Mouse (Mus musculus): ENCODE results near the gene Cap1.

Cap1 gene

GRCm38 (mm10) chr4:122885768-122886578, at the start of gene Cap1:
Gene Cap1, minus strand, starts transcription at chr4:122886056.
- peak; percentile 98 for DNase-seq (ENCODE audit: low spot score)

- no peak for DNase-seq (ENCODE audit: low spot score)
Observed at GRCm38 (mm10) chr4:122933857-122934256, 48.0 kb upstream of the Cap1 start.

GRCm38 (mm10) chr4:122933051-122933591, 47.3 kb upstream of the Cap1 start:
- DNase-seq (ENCODE audit: low spot score): no peak

GRCm38 (mm10) chr4:122932239-122932978, 46.6 kb upstream of the Cap1 start:
- no peak for DNase-seq (ENCODE audit: low spot score)

- DNase-seq (ENCODE audit: low spot score): no peak
Observed at GRCm38 (mm10) chr4:122930939-122931590, 45.2 kb upstream of the Cap1 start.

GRCm38 (mm10) chr4:122923392-122924344, 37.8 kb upstream of the Cap1 start:
- no peak for DNase-seq (ENCODE audit: low spot score)

- no peak for DNase-seq (ENCODE audit: low spot score)
Observed at GRCm38 (mm10) chr4:122922841-122923240, 37.0 kb upstream of the Cap1 start.

GRCm38 (mm10) chr4:122915985-122916384, 30.1 kb upstream of the Cap1 start:
- DNase-seq (ENCODE audit: low spot score): no peak

GRCm38 (mm10) chr4:122914186-122914585, 28.3 kb upstream of the Cap1 start:
- DNase-seq (ENCODE audit: low spot score): no peak

- no peak for DNase-seq (ENCODE audit: low spot score)
Observed at GRCm38 (mm10) chr4:122912613-122913012, 26.8 kb upstream of the Cap1 start.

GRCm38 (mm10) chr4:122910577-122910976, 24.7 kb upstream of the Cap1 start:
- no peak for DNase-seq (ENCODE audit: low spot score)

GRCm38 (mm10) chr4:122909572-122910189, 23.8 kb upstream of the Cap1 start:
- DNase-seq (ENCODE audit: low spot score): no peak

GRCm38 (mm10) chr4:122905359-122905758, 19.5 kb upstream of the Cap1 start:
- DNase-seq (ENCODE audit: low spot score): no peak

- no peak for DNase-seq (ENCODE audit: low spot score)
Observed at GRCm38 (mm10) chr4:122903709-122904108, 17.9 kb upstream of the Cap1 start.

- DNase-seq (ENCODE audit: low spot score): no peak
Observed at GRCm38 (mm10) chr4:122902156-122902555, 16.3 kb upstream of the Cap1 start.

GRCm38 (mm10) chr4:122898313-122898712, 12.5 kb upstream of the Cap1 start:
- DNase-seq (ENCODE audit: low spot score): no peak

- DNase-seq (ENCODE audit: low spot score): no peak
Observed at GRCm38 (mm10) chr4:122897750-122898149, 11.9 kb upstream of the Cap1 start.

GRCm38 (mm10) chr4:122892157-122892556, 6.3 kb upstream of the Cap1 start:
- no peak for DNase-seq (ENCODE audit: low spot score)

GRCm38 (mm10) chr4:122891597-122891996, 5.7 kb upstream of the Cap1 start:
- no peak for DNase-seq (ENCODE audit: low spot score)

- peak; percentile 74 for DNase-seq (ENCODE audit: low spot score)
Observed at GRCm38 (mm10) chr4:122890881-122891481, 5.1 kb upstream of the Cap1 start.
